In genomic region chr1:90928575-90928934, GRCm38 (mm10) we compare ENCODE assay signal across 8 mouse cellular contexts. TPM values are rescaled to one million over a fixed set of nuclear protein-coding genes. Genes with fewer than 3 reads are reported as not detected.
DNase-seq lines count a peak whose midpoint lies in the region; ATAC-seq and TF ChIP-seq lines count a peak whose summit lies in the region.

No protein-coding gene starts in this region.

- H3K4me3 ChIP-seq in embryonic fibroblast, embryonic 13.5 days (ENCODE audit: insufficient read depth, low read length), result no peak overlapping the region
- peak overlapping the region; percentile 43 for H3K4me3 ChIP-seq in heart, embryonic 11.5 days (ENCODE audit: low read depth, low read length)
- peak overlapping the region; percentile 37 for H3K4me3 ChIP-seq in kidney, embryonic 16.5 days (ENCODE audit: low read length)
- no peak overlapping the region for H3K4me3 ChIP-seq in liver, adult 2 months (ENCODE audit: insufficient read depth, low read depth, low read length)
- no peak overlapping the region for H3K4me3 ChIP-seq in neural tube, embryonic 12.5 days
- H3K4me3 ChIP-seq in testis, adult 2 months (ENCODE audit: control insufficient read depth, low read depth, low read length), result no peak overlapping the region

- no peak overlapping the region for H3K9ac ChIP-seq in heart, embryonic 11.5 days (ENCODE audit: low read depth, low read length)
- no peak overlapping the region for H3K9ac ChIP-seq in kidney, embryonic 16.5 days (replicated peaks; ENCODE audit: low read length)
- H3K9ac ChIP-seq in liver, adult 2 months (ENCODE audit: low read depth, low read length), result no peak overlapping the region
- H3K9ac ChIP-seq in neural tube, embryonic 12.5 days, result no peak overlapping the region

- WGBS in heart, embryonic 11.5 days (ENCODE audit: insufficient replicate concordance), result 8% methylated on average over 6 of the region's 6 CpGs
- WGBS in kidney, embryonic 16.5 days, result 4% methylated on average over 6 of the region's 6 CpGs
- 14% methylated on average over 6 of the region's 6 CpGs for WGBS in liver, adult 2 months
- WGBS in neural tube, embryonic 12.5 days, result 3% methylated on average over 6 of the region's 6 CpGs

- no peak for ATAC-seq in heart, embryonic 11.5 days (replicated peaks; ENCODE audit: insufficient number of reproducible peaks, low FRiP score, low TSS enrichment)
- 0 out of 2 replicates have a peak, but pooled peaks have one; percentile 69 for ATAC-seq in kidney, embryonic 16.5 days (ENCODE audit: low FRiP score, low TSS enrichment)
- ATAC-seq in neural tube, embryonic 12.5 days (ENCODE audit: low FRiP score, low read depth), result 0 out of 2 replicates have a peak, but pooled peaks have one; percentile 37

- H3K9me3 ChIP-seq in heart, embryonic 11.5 days (replicated peaks; ENCODE audit: control insufficient read depth, low read length), result no peaks in the 10 kb centered on the region
- H3K9me3 ChIP-seq in kidney, embryonic 16.5 days (ENCODE audit: low read length), result no peaks in the 10 kb centered on the region
- no peaks in the 10 kb centered on the region for H3K9me3 ChIP-seq in neural tube, embryonic 12.5 days

- no peaks in the 10 kb centered on the region for H3K27me3 ChIP-seq in heart, embryonic 11.5 days (ENCODE audit: control insufficient read depth, insufficient read depth, low read length)
- H3K27me3 ChIP-seq in kidney, embryonic 16.5 days (ENCODE audit: insufficient read depth, low read length), result no peaks in the 10 kb centered on the region
- H3K27me3 ChIP-seq in liver, adult 2 months (ENCODE audit: control insufficient read depth, insufficient read depth, low read length), result peaks cover 3% of the 10 kb centered on the region; the same call in 1 of the 2 replicates
- peaks cover 9% of the 10 kb centered on the region for H3K27me3 ChIP-seq in neural tube, embryonic 12.5 days (replicated peaks)
- no peaks in the 10 kb centered on the region for H3K27me3 ChIP-seq in testis, adult 2 months (ENCODE audit: control insufficient read depth, insufficient read depth, low read length)

- no peaks in the 10 kb centered on the region for H3K79me2 ChIP-seq in liver, adult 2 months (ENCODE audit: control insufficient read depth, insufficient read depth, low read length)

- no peak overlapping the region for H3K27ac ChIP-seq in embryonic fibroblast, embryonic 13.5 days (ENCODE audit: insufficient read depth, low read length)
- H3K27ac ChIP-seq in heart, embryonic 11.5 days (ENCODE audit: low read depth, low read length), result no peak overlapping the region
- H3K27ac ChIP-seq in kidney, embryonic 16.5 days (ENCODE audit: low read length), result no peak overlapping the region
- no peak overlapping the region for H3K27ac ChIP-seq in liver, adult 2 months (replicated peaks; ENCODE audit: insufficient read depth, low read depth, low read length)
- H3K27ac ChIP-seq in neural tube, embryonic 12.5 days, result no peak overlapping the region
- H3K27ac ChIP-seq in testis, adult 2 months (ENCODE audit: control insufficient read depth, insufficient read depth, low read depth, low read length), result no peak overlapping the region

- DNase-seq in B cell, adult 2 months, result peak; percentile 55 to 58
- DNase-seq in brain, adult 2 months (ENCODE audit: low read depth, low spot score), result peak; percentile 90
- DNase-seq in liver, adult 2 months (ENCODE audit: extremely low read depth, low read depth, low spot score), result peak; percentile 71

- no peaks in the 10 kb centered on the region for H3K4me1 ChIP-seq in embryonic fibroblast, embryonic 13.5 days (ENCODE audit: control insufficient read depth, insufficient read depth, low read length)
- peaks cover 10% of the 10 kb centered on the region for H3K4me1 ChIP-seq in heart, embryonic 11.5 days (ENCODE audit: control insufficient read depth, insufficient read depth, low read length)
- H3K4me1 ChIP-seq in kidney, embryonic 16.5 days (ENCODE audit: insufficient read depth, low read length), result peaks cover 11% of the 10 kb centered on the region
- H3K4me1 ChIP-seq in liver, adult 2 months (ENCODE audit: control insufficient read depth, insufficient read depth, low read length), result no peaks in the 10 kb centered on the region
- H3K4me1 ChIP-seq in neural tube, embryonic 12.5 days, result peaks cover 7% of the 10 kb centered on the region
- H3K4me1 ChIP-seq in testis, adult 2 months (ENCODE audit: control insufficient read depth, insufficient read depth, low read length), result peaks cover 5% of the 10 kb centered on the region

- H3K36me3 ChIP-seq in heart, embryonic 11.5 days (ENCODE audit: control insufficient read depth, insufficient read depth, low read length), result no peaks in the 10 kb centered on the region
- H3K36me3 ChIP-seq in kidney, embryonic 16.5 days (ENCODE audit: insufficient read depth, low read length), result no peaks in the 10 kb centered on the region
- no peaks in the 10 kb centered on the region for H3K36me3 ChIP-seq in liver, adult 2 months (ENCODE audit: control insufficient read depth, insufficient read depth, low read length)
- no peaks in the 10 kb centered on the region for H3K36me3 ChIP-seq in neural tube, embryonic 12.5 days
- H3K36me3 ChIP-seq in testis, adult 2 months (ENCODE audit: control insufficient read depth, insufficient read depth, low read length), result no peaks in the 10 kb centered on the region

- H3K4me2 ChIP-seq in heart, embryonic 11.5 days, result peak overlapping the region; percentile 86
- H3K4me2 ChIP-seq in kidney, embryonic 16.5 days (replicated peaks; ENCODE audit: low read depth, low read length), result peak overlapping the region; percentile 64
- H3K4me2 ChIP-seq in neural tube, embryonic 12.5 days (replicated peaks), result peak overlapping the region; percentile 62

- TF ChIP-seq POLR2A in embryonic fibroblast, embryonic 13.5 days (IDR thresholded peaks at IDR 0.05; ENCODE audit: low read depth, low read length), result no peak
- no peak for TF ChIP-seq POLR2A in liver, adult 2 months (IDR thresholded peaks at IDR 0.05; ENCODE audit: extremely low read depth, insufficient read depth, low read length)
- no peak for TF ChIP-seq POLR2A in testis, adult 2 months (IDR thresholded peaks at IDR 0.05; ENCODE audit: control insufficient read depth, low read depth, low read length)

- 0 out of 2 replicates have a peak, but pooled peaks have one; percentile 22 for TF ChIP-seq CTCF in embryonic fibroblast, embryonic 13.5 days (IDR thresholded peaks at IDR 0.05; ENCODE audit: borderline replicate concordance, insufficient read depth, low read length)
- peak; percentile 58 for TF ChIP-seq CTCF in liver, adult 2 months (IDR thresholded peaks at IDR 0.05; ENCODE audit: low read depth, low read length)
- TF ChIP-seq CTCF in testis, adult 2 months (IDR thresholded peaks at IDR 0.05; ENCODE audit: control insufficient read depth, insufficient read depth, insufficient replicate concordance, low read depth, low read length), result peak; percentile 50; the same call in 1 of the 2 replicates

RNA-seq across cellular contexts. Expression of gene Mlph, which starts 13.7 kb away (rescaled TPM):
- polyA plus RNA-seq in embryonic fibroblast, embryonic 13.5 days (2011; ENCODE audit: insufficient read length, low read depth, missing spikeins), result 0.18 and 0.19 TPM in 2 replicates
- 0.16 TPM in 1 of 2 replicates, not detected in the other for polyA plus RNA-seq in heart, embryonic 11.5 days (2014; fragmentation: Nextera tagmentation; extraction: Ambion mirVana)
- polyA plus RNA-seq in kidney, embryonic 16.5 days (2015; fragmentation: Nextera tagmentation; extraction: Ambion mirVana), result 0.26 and 0.82 TPM in 2 replicates
- 0.37 and 0.74 TPM in 2 replicates for total RNA-seq in liver, adult 2 months (2014; rRNA removed)
- 0.20 and 0.27 TPM in 2 replicates for polyA plus RNA-seq in liver, adult 2 months (2012; rRNA removed)
- polyA plus RNA-seq in neural tube, embryonic 12.5 days (2016; fragmentation: Nextera tagmentation; extraction: Ambion mirVana), result 0.15 and 0.20 TPM in 2 replicates
- polyA plus RNA-seq in testis, adult 2 months (2012; rRNA removed), result 0.44 and 1.4 TPM in 2 replicates

RNA-seq across cellular contexts. Expression of gene Prlh, which starts 24.4 kb away (rescaled TPM):
- not detected in 2 replicates for polyA plus RNA-seq in embryonic fibroblast, embryonic 13.5 days (2011; ENCODE audit: insufficient read length, low read depth, missing spikeins)
- polyA plus RNA-seq in heart, embryonic 11.5 days (2014; fragmentation: Nextera tagmentation; extraction: Ambion mirVana), result not detected in 2 replicates
- not detected in 2 replicates for polyA plus RNA-seq in kidney, embryonic 16.5 days (2015; fragmentation: Nextera tagmentation; extraction: Ambion mirVana)
- not detected in 2 replicates for total RNA-seq in liver, adult 2 months (2014; rRNA removed)
- polyA plus RNA-seq in liver, adult 2 months (2012; rRNA removed), result not detected in 2 replicates
- polyA plus RNA-seq in neural tube, embryonic 12.5 days (2016; fragmentation: Nextera tagmentation; extraction: Ambion mirVana), result not detected in 2 replicates
- polyA plus RNA-seq in testis, adult 2 months (2012; rRNA removed), result not detected in 2 replicates

RNA-seq across cellular contexts. Expression of gene Rab17, which starts 40.9 kb away (rescaled TPM):
- polyA plus RNA-seq in embryonic fibroblast, embryonic 13.5 days (2011; ENCODE audit: insufficient read length, low read depth, missing spikeins), result not detected in 2 replicates
- polyA plus RNA-seq in heart, embryonic 11.5 days (2014; fragmentation: Nextera tagmentation; extraction: Ambion mirVana), result 0.63 TPM in 1 of 2 replicates, not detected in the other
- polyA plus RNA-seq in kidney, embryonic 16.5 days (2015; fragmentation: Nextera tagmentation; extraction: Ambion mirVana), result 10.8 and 12.0 TPM in 2 replicates
- total RNA-seq in liver, adult 2 months (2014; rRNA removed), result 20.7 and 27.0 TPM in 2 replicates
- 14.7 and 18.8 TPM in 2 replicates for polyA plus RNA-seq in liver, adult 2 months (2012; rRNA removed)
- polyA plus RNA-seq in neural tube, embryonic 12.5 days (2016; fragmentation: Nextera tagmentation; extraction: Ambion mirVana), result not detected in 2 replicates
- 0.12 and 1.2 TPM in 2 replicates for polyA plus RNA-seq in testis, adult 2 months (2012; rRNA removed)

Comparison
In these comparisons a context has a peak if more than half of its experiments do, and no peak if none do; other contexts are left out.
1. H3K4me3 ChIP-seq: peak in heart, embryonic 11.5 days (single experiment) and kidney, embryonic 16.5 days (single experiment); none in embryonic fibroblast, embryonic 13.5 days (single experiment), liver, adult 2 months (single experiment), neural tube, embryonic 12.5 days (single experiment) and testis, adult 2 months (single experiment).
2. Peak in every context shown above with its lines, with median percentiles within 50 percentile points of each other: DNase-seq, CTCF ChIP-seq and H3K4me2 ChIP-seq.